Mouse (Mus musculus) frontal cortex, postnatal 14 days (tissue): Measurements from ENCODE around the gene Ntm.

Experiments used
- DNase-seq, 2 experiments: peaks; one replicate each; pipeline ENCODE4 v3.0.0; 2022; ENCODE audit warnings: low spot score in 2 of 2

Ntm gene

GRCm38 (mm10) chr9:29130717-29131292 lies 832.1 kb downstream of the Ntm start:
- DNase-seq: no peak

GRCm38 (mm10) chr9:29130316-29130715 lies 832.6 kb downstream of the Ntm start:
- no peak for DNase-seq

- no peak for DNase-seq
Measured at GRCm38 (mm10) chr9:29128416-29128815, 834.5 kb downstream of the Ntm start.

- no peak for DNase-seq
Measured at GRCm38 (mm10) chr9:29124455-29124854, 838.5 kb downstream of the Ntm start.

- DNase-seq: no peak
Measured at GRCm38 (mm10) chr9:29123828-29124227, 839.1 kb downstream of the Ntm start.

- no peak for DNase-seq
Measured at GRCm38 (mm10) chr9:29117561-29118112, 845.3 kb downstream of the Ntm start.

- no peak for DNase-seq
Measured at GRCm38 (mm10) chr9:29115337-29115736, 847.6 kb downstream of the Ntm start.

DNA sequence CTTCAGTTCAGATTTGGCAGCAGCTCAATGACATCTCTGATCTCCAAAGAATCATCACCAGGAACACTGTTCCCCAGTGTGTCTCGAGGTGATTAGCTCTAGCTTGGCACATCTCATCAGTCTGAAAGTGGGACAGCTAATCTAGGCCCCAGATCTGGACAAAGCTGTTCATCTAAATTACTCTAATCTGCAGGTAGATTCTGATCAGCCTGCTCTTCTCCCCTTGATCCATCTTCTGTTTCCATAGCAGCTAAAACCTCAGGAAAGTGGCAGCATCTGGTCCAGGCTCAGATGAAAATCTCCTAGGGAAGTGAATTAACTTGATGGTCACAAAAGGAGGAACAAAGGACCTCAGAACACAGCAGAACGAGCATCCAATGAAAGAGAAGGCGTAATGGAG lies 856.2 kb downstream of the Ntm start:
- DNase-seq: no peak

DNA sequence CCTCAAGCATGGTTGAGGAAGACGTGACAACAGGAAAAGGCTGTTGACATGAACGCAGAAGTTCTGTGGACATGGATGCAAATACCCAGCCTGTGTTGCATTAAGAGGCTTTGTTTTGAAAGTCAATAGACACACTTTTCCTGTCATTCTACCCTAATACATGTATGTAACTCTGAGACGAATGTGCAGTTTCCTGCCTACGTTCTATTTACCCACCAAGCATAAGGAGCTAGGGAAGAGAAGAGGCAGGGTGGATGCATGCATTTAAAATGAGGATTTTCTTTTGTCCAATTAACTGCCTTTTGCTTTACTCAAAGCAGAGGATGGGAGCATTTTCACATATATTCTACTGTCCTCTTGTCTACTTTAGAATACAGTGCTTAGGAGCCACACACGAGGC lies 858.5 kb downstream of the Ntm start:
- DNase-seq: no peak

DNA sequence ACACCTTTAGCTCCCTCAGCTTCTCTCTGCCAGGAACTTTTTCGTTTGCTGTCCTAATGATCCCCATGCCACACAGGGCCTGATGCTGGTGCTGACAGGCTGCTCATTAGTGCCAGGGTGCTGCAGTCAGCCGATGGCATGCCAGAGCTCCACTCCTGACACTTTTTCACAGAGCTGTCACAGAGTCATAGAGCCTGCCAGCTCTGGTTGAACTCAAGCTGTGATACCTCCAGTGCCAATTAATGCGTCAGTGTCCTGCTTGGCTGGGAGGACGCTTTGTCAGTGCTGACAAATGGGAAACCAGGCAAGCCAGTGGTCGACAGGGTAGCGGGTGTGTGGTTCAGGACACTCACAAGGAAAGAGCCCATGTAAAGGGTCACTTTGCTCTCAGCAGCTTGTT lies 858.9 kb downstream of the Ntm start:
- DNase-seq: no peak

- DNase-seq: no peak
Measured at GRCm38 (mm10) chr9:29100624-29101023, 862.3 kb downstream of the Ntm start.

DNA sequence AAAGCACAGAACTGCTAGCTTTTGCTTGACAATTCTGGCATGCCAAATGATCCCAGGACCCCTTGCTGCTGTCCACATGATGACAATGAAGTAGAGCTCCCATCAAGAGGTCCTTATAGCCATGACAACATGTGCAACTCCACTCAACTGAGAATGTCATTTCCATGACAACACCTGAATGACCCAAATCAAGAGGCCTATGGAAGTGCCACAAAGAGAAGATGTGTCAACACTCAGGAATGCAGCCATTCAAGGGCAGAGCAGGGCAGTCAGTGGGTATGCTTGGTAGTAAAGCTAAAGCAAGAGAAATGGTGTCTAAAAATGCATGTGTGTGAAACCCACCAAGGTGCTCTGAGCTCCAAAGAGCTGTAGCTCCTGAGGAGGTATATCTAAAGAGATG lies 870.5 kb downstream of the Ntm start:
- no peak for DNase-seq

DNA sequence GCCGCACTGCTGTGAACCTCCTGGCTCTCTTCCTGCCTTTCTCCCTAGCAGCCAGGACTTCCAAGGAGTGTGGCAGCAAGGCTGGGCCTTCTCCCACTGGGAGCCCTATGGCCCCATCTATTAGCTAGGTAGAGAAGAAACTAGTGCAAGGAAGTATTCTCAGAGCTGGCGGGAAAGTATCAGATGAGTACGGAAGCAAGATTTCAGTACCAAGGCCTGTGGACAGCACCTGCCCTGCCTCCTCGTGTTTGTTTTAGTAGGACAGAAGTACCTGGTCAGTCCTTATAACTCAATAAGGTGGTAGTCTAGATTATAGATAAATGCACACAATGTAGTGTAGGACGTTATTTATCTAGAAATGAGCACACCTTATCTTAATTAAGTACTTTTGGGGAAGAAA lies 874.3 kb downstream of the Ntm start:
- no peak for DNase-seq

GRCm38 (mm10) chr9:29087656-29088055 lies 875.3 kb downstream of the Ntm start:
- DNase-seq: no peak

GRCm38 (mm10) chr9:29087171-29087570 lies 875.8 kb downstream of the Ntm start:
- no peak for DNase-seq

DNA sequence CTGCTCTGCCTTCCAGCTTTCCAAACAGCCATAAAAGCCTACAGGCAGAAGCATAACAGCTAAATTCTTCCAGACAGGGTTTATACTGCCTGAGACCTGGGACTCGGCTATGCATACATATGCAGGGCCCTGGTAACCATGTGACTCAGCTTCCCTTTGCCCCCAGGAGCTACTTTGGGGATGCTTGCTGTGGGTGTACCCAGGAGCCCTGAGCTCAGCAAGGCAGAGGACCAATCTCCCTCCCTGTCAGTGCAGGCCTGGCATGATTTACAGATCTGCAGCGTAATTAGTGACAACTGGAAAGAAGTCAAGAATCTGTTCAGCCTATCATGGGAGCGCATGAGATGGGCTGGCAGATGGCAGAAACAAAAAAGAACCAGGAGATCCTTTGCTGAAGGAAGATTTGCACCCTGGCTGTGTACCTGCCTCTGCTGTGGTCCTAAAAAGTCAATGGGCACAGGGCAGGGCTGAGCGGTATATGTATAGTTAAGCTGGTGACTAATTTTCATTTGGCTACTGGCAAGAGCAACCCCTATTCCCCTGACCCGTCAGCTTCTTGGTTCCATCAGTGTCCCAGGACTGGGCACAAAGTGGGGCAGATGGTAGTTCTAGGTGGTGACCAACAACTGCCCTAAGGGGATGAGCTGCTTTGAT lies 886.9 kb downstream of the Ntm start:
- DNase-seq: no peak

GRCm38 (mm10) chr9:29075243-29075642 lies 887.7 kb downstream of the Ntm start:
- DNase-seq: no peak

GRCm38 (mm10) chr9:29074494-29074893 lies 888.4 kb downstream of the Ntm start:
- DNase-seq: no peak

DNA sequence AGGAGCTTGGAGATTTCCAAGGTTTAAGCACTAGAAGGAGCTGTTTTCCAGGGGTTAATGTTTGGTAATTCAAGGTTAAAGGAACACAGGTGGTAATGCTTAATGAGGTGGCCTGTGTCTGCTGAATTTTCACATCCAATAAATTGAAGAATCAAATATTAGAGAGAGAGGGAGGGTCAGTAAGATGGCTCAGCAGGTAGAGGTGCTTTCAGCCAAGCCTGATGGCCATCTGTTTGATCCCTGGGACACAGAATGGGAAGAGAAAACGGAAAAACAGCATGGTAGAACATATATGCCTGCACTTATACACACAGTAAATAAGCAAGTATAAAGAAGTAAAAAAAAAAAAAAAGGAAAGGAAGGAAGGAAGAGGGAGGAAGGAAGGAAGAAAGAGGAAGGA lies 890.9 kb downstream of the Ntm start:
- no peak for DNase-seq

- no peak for DNase-seq
Measured at GRCm38 (mm10) chr9:29067572-29067971, 895.4 kb downstream of the Ntm start.

DNA sequence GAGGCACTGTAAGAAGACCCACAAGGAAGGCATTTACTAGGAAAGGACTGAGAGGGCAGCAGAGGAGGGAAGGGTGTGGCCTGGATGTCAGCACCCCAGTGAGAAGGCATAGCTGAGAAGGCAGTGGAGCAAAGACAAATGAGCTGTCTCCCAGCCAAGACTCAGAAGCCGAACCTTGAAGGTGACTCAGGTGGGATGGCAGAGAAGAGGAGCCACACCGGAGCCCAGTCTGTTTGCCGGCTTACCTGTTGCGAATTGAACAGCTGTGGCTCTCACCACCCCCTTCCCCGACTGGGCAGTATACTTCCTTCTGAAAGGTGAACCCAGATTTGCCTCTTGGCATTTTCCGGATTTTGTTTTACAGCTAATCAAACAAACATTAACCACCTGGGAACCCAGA lies 902.6 kb downstream of the Ntm start:
- no peak for DNase-seq

DNA sequence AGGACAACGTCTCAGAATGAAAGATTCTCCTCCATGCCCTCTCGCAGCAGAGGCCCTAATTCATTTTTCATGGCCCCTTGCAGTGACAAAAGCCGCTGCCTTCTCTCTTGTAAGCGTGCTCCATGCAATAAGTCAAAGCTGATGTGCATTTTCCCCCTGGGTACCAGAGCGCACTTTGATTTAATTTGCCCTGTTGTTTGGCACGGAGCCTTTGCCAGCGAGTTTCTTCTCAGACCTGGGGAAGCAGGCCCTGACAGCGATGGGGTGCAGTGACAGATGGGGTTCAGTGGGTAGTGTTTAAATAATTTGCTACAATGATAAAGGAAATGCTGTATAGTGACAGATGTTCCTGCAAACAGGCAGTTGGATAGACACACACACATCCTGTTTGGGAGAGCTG lies 904.1 kb downstream of the Ntm start:
- DNase-seq: no peak

- no peak for DNase-seq
Measured at GRCm38 (mm10) chr9:29055637-29056036, 907.3 kb downstream of the Ntm start.

- no peak for DNase-seq
Measured at GRCm38 (mm10) chr9:29036466-29036865, 926.5 kb downstream of the Ntm start.
